Mouse (Mus musculus) thymus, adult 2 months (tissue): ENCODE measurements around the gene Zfp51.
"Not testable (repeated sequence)": the region's sequence is repeated elsewhere in the genome, so short reads cannot be mapped to it uniquely, and the experiment has no call there.

Source experiments
- CTCF ChIP-seq: fragments of 200-500 bp; IDR thresholded peaks from 2 replicates; pipeline ENCODE4 v1.5.1; 2012; ENCODE audit warnings: mild to moderate bottlenecking, control low read depth, low read length, moderate library complexity, borderline replicate concordance; ENCODE audit not compliant: control insufficient read depth, poor library complexity, insufficient read depth; ENCODE audit errors: extremely low read depth
- POLR2A ChIP-seq: fragments of 200-500 bp; IDR thresholded peaks from 2 replicates; pipeline ENCODE4 v1.6.1; 2012; ENCODE audit warnings: mild to moderate bottlenecking, low read length, control low read depth, moderate library complexity; ENCODE audit not compliant: control insufficient read depth, poor library complexity, insufficient read depth; ENCODE audit errors: extremely low read depth

GRCm38 (mm10) chr17:21478103-21478777, 28.1 kb downstream of the Zfp51 start:
- not testable (repeated sequence) for TF ChIP-seq CTCF, POLR2A
